Mouse (Mus musculus): ENCODE measurements at regions not wholly inside any gene's neighbourhood (a gene's known extent, or its start where the extent isn't known, plus 50 kb on each side); places are given as distances from the start of the nearest gene placed in this dataset.

- TF ChIP-seq KAT2A (IDR thresholded peaks at IDR 0.05; ENCODE audit: insufficient replicate concordance, low read length) (no peak), NRF1 (IDR thresholded peaks at IDR 0.05; ENCODE audit: low read depth, low read length) (no peak), EP300 (IDR thresholded peaks at IDR 0.05; ENCODE audit: low read length) (peak; percentile 91), ZNF384 (IDR thresholded peaks at IDR 0.05; ENCODE audit: low read depth, low read length) (no peak), RCOR1 (conservative IDR thresholded peaks at IDR 0.05; ENCODE audit: low read depth, low read length) (no peak), HCFC1 (IDR thresholded peaks at IDR 0.05; ENCODE audit: low read depth, low read length) (no peak), CHD1 (IDR thresholded peaks at IDR 0.05; ENCODE audit: low read depth, low read length) (no peak), IRF4 (IDR thresholded peaks at IDR 0.05; ENCODE audit: low read depth, low read length) (peak; percentile 93), MYC (IDR thresholded peaks at IDR 0.05; ENCODE audit: low read depth, low read length) (no peak), MEF2A (IDR thresholded peaks at IDR 0.05; ENCODE audit: borderline replicate concordance, low read depth, low read length) (no peak)
Observed at GRCm38 (mm10) chr13:83154626-83155124, 349.2 kb upstream of the Mef2c start (continued).

GRCm38 (mm10) chr13:83159969-83160368 is 343.9 kb upstream of the Mef2c start:
- no peaks in the 10 kb centered on the region for H3K79me2 ChIP-seq (replicated peaks; ENCODE audit: control insufficient read depth, extremely low read depth, insufficient read depth, poor library complexity, severe bottlenecking)
- no peaks in the 10 kb centered on the region for H3K27me3 ChIP-seq (replicated peaks)
- DNase-seq (ENCODE audit: extremely low read depth), result no peak
- H3K9me3 ChIP-seq (replicated peaks; ENCODE audit: low read length), result no peaks in the 10 kb centered on the region
- TF ChIP-seq HCFC1 (IDR thresholded peaks at IDR 0.05; ENCODE audit: low read depth, low read length) (no peak), POLR2A (IDR thresholded peaks at IDR 0.05; ENCODE audit: low read depth, low read length) (no peak), MYC (IDR thresholded peaks at IDR 0.05; ENCODE audit: low read depth, low read length) (no peak), CHD1 (IDR thresholded peaks at IDR 0.05; ENCODE audit: low read depth, low read length) (no peak)
- no peak overlapping the region for H3K27ac ChIP-seq (ENCODE audit: insufficient read depth, low read depth)
- in situ Hi-C loops (cut with MboI; ENCODE audit: low pct_ligation_motif_present, low pct_unique_long_range_greater_than_20kb, low sequenced_read_pairs) (no loop called here), dilution Hi-C loops (cut with MboI; ENCODE audit: extremely low pct_ligation_motif_present, extremely low pct_unique_long_range_greater_than_20kb, low sequenced_read_pairs) (no loop called here)
- H3K9ac ChIP-seq (ENCODE audit: insufficient read depth, low read depth), result no peak overlapping the region
- H3K4me1 ChIP-seq (ENCODE audit: control insufficient read depth in 1 of 2, insufficient read depth in 2 of 2), result no peaks in the 10 kb centered on the region
- H3K36me3 ChIP-seq (replicated peaks in 1 of 2; ENCODE audit: control insufficient read depth in 1 of 2, insufficient read depth in 1 of 2, low read length in 1 of 2), result no peaks in the 10 kb centered on the region
- H3K4me3 ChIP-seq (replicated peaks in 1 of 3; ENCODE audit: low read depth in 2 of 3, low read length in 2 of 3, poor library complexity in 1 of 3), result no peak overlapping the region
- no peak overlapping the region for H3K4me2 ChIP-seq (ENCODE audit: insufficient read depth, low read depth, poor library complexity, severe bottlenecking)

DNA sequence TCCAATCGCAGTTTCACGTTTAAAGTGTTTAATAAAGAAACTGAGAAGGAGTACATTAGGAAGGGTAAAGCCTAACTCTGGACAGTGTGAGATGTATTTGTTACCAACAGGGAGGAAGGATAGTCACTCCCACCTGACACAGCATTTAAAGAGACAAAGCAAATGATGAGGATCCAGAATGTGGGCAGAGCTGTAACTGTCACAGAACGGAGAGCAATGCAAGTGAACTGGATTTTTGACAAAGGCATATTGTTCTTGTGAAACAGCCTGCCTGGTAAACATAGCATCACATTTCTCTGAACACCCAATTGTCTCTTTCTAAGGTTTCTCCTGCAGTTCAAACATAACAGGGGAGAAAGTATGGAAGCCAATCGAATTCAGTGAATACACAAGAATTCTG is 341.1 kb upstream of the Mef2c start:
- Histone ChIP-seq H3K4me1 (ENCODE audit: control insufficient read depth in 1 of 2, insufficient read depth in 2 of 2) (no peaks in the 10 kb centered on the region), H3K36me3 (replicated peaks in 1 of 2; ENCODE audit: control insufficient read depth in 1 of 2, insufficient read depth in 1 of 2, low read length in 1 of 2) (no peaks in the 10 kb centered on the region), H3K79me2 (replicated peaks; ENCODE audit: control insufficient read depth, extremely low read depth, insufficient read depth, poor library complexity, severe bottlenecking) (no peaks in the 10 kb centered on the region), H3K27ac (ENCODE audit: insufficient read depth, low read depth) (no peak overlapping the region), H3K4me2 (ENCODE audit: insufficient read depth, low read depth, poor library complexity, severe bottlenecking) (no peak overlapping the region), H3K9me3 (replicated peaks; ENCODE audit: low read length) (no peaks in the 10 kb centered on the region), H3K9ac (ENCODE audit: insufficient read depth, low read depth) (no peak overlapping the region), H3K4me3 (replicated peaks in 1 of 3; ENCODE audit: low read depth in 2 of 3, low read length in 2 of 3, poor library complexity in 1 of 3) (no peak overlapping the region), H3K27me3 (replicated peaks) (no peaks in the 10 kb centered on the region)
- no peak for DNase-seq (ENCODE audit: extremely low read depth)
- in situ Hi-C loops (cut with MboI; ENCODE audit: low pct_ligation_motif_present, low pct_unique_long_range_greater_than_20kb, low sequenced_read_pairs) (no loop called here), dilution Hi-C loops (cut with MboI; ENCODE audit: extremely low pct_ligation_motif_present, extremely low pct_unique_long_range_greater_than_20kb, low sequenced_read_pairs) (no loop called here)
- TF ChIP-seq SIN3A (IDR thresholded peaks at IDR 0.05; ENCODE audit: low read length), result no peak
- no peak for TF ChIP-seq TCF12 (IDR thresholded peaks at IDR 0.05; ENCODE audit: low read depth, low read length)
- TF ChIP-seq ZMIZ1 (IDR thresholded peaks at IDR 0.05; ENCODE audit: low read depth, low read length), result no peak
- no peak for TF ChIP-seq ZNF384 (IDR thresholded peaks at IDR 0.05; ENCODE audit: low read depth, low read length)
- TF ChIP-seq HCFC1 (IDR thresholded peaks at IDR 0.05; ENCODE audit: low read depth, low read length), result no peak
- no peak for TF ChIP-seq UBTF (IDR thresholded peaks at IDR 0.05; ENCODE audit: low read depth, low read length)
- no peak for TF ChIP-seq MAFK (IDR thresholded peaks at IDR 0.05; ENCODE audit: insufficient replicate concordance, low read length)
- no peak for TF ChIP-seq MYC (IDR thresholded peaks at IDR 0.05; ENCODE audit: low read depth, low read length)
- TF ChIP-seq JUN (IDR thresholded peaks at IDR 0.05; ENCODE audit: insufficient read depth, low read depth, low read length), result no peak
- TF ChIP-seq RAD21 (IDR thresholded peaks at IDR 0.05; ENCODE audit: low read depth, low read length), result no peak
- TF ChIP-seq CHD2 (IDR thresholded peaks at IDR 0.05; ENCODE audit: low read length), result no peak
- no peak for TF ChIP-seq ELF1 (IDR thresholded peaks at IDR 0.05; ENCODE audit: low read depth, low read length)
- TF ChIP-seq ZKSCAN1 (IDR thresholded peaks at IDR 0.05; ENCODE audit: borderline replicate concordance, low read depth, low read length), result no peak
- no peak for TF ChIP-seq MXI1 (IDR thresholded peaks at IDR 0.05; ENCODE audit: low read depth, low read length)
- TF ChIP-seq CTCF (conservative IDR thresholded peaks at IDR 0.05 in 1 of 2, IDR thresholded peaks at IDR 0.05 in 1 of 2; ENCODE audit: low read depth in 2 of 2, low read length in 2 of 2), result no peak
